ENCODE assay signal across 13 mouse cellular contexts in genomic region chr12:104665951-104666350, GRCm38 (mm10).
"Had no signal": no experiment of that assay in that cellular context is flagged by ENCODE, and none has a peak within 500 bp of the region (broad histone marks: within the 10 kb centered on the region; RNA-seq: fewer than 3 reads in every experiment).

No protein-coding gene starts in this region.

- DNase-seq: kidney, adult 9 months; kidney, postnatal 10 days; kidney, postnatal 4 days; layer of hippocampus, postnatal 36 days; liver; lung, adult 18-20 months; midbrain, embryonic 14.5 days; spleen, adult 18-20 months; thymus, adult 18-20 months; thymus, postnatal 14 days had no signal

- H3K27ac ChIP-seq: liver, embryonic 14.5 days; neural tube, embryonic 12.5 days had no signal

- ATAC-seq: intestine, postnatal 0 days had no signal

- H3K4me3 ChIP-seq: neural tube, embryonic 12.5 days had no signal

- H3K9me3 ChIP-seq: neural tube, embryonic 12.5 days had no signal

- H3K4me2 ChIP-seq: neural tube, embryonic 12.5 days had no signal

- H3K9ac ChIP-seq: liver, embryonic 14.5 days; neural tube, embryonic 12.5 days had no signal

- H3K36me3 ChIP-seq: neural tube, embryonic 12.5 days had no signal

- H3K4me1 ChIP-seq: neural tube, embryonic 12.5 days had no signal

- H3K27me3 ChIP-seq: neural tube, embryonic 12.5 days had no signal
